Mouse (Mus musculus): ENCODE data around the gene Npas4.
A peak's percentile ranks its signal among the peaks of the same experiment; 100 is the strongest.
"Not testable (repeated sequence)": the region's sequence is repeated elsewhere in the genome, so short reads cannot be mapped to it uniquely, and the experiment has no call there.

Gene Npas4

GRCm38 (mm10) chr19:4990256-4990625 lies at the start of gene Npas4:
TSS of gene Npas4 (minus strand) at chr19:4990316.
- DNase-seq = no peak

- no peak for DNase-seq
Observed at GRCm38 (mm10) chr19:5039301-5040114, 49.4 kb upstream of the Npas4 start.

GRCm38 (mm10) chr19:5038709-5039156 lies 48.6 kb upstream of the Npas4 start, which contains the start of the genes B4gat1 and AC124502.3:
TSS of gene B4gat1 (plus strand) at chr19:5038826.
TSS of gene AC124502.3 (plus strand) at chr19:5038891.
- DNase-seq = peak; percentile 93

GRCm38 (mm10) chr19:5037678-5038571 lies 47.8 kb upstream of the Npas4 start:
- DNase-seq = peak; percentile 83

- DNase-seq = no peak
Observed at GRCm38 (mm10) chr19:5036577-5036976, 46.5 kb upstream of the Npas4 start.

GRCm38 (mm10) chr19:5032686-5033085 lies 42.6 kb upstream of the Npas4 start:
- no peak for DNase-seq

GRCm38 (mm10) chr19:5026111-5026510 lies 36.0 kb upstream of the Npas4 start:
- no peak for DNase-seq

GRCm38 (mm10) chr19:5023621-5024479 lies 33.7 kb upstream of the Npas4 start, which contains the start of gene Slc29a2:
TSS of gene Slc29a2 (plus strand) at chr19:5023860.
- DNase-seq = peak; percentile 96

- DNase-seq = no peak
Observed at GRCm38 (mm10) chr19:5021416-5021815, 31.3 kb upstream of the Npas4 start.

GRCm38 (mm10) chr19:5018191-5018590 lies 28.1 kb upstream of the Npas4 start:
- no peak for DNase-seq

GRCm38 (mm10) chr19:5017611-5018010 lies 27.5 kb upstream of the Npas4 start:
- no peak for DNase-seq

- peak; percentile 71 for DNase-seq
Observed at GRCm38 (mm10) chr19:5016782-5017181, 26.7 kb upstream of the Npas4 start.

- peak; percentile 67 for DNase-seq
Observed at GRCm38 (mm10) chr19:5016221-5016742, 26.2 kb upstream of the Npas4 start.

- DNase-seq = peak; percentile 40
Observed at GRCm38 (mm10) chr19:5014961-5015398, 24.9 kb upstream of the Npas4 start.

GRCm38 (mm10) chr19:5013138-5013537 lies 23.0 kb upstream of the Npas4 start:
- DNase-seq = no peak

- DNase-seq = no peak
Observed at GRCm38 (mm10) chr19:5004925-5005324, 14.8 kb upstream of the Npas4 start.

GRCm38 (mm10) chr19:5003644-5004043 lies 13.5 kb upstream of the Npas4 start:
- not testable (repeated sequence) for DNase-seq

GRCm38 (mm10) chr19:5001666-5002406 lies 11.7 kb upstream of the Npas4 start:
- peak; percentile 80 for DNase-seq

- no peak for DNase-seq
Observed at GRCm38 (mm10) chr19:4999445-5000140, 9.5 kb upstream of the Npas4 start.

GRCm38 (mm10) chr19:4994043-4994442 lies 3.9 kb upstream of the Npas4 start:
- DNase-seq = no peak

GRCm38 (mm10) chr19:4992904-4993303 lies 2.8 kb upstream of the Npas4 start:
- DNase-seq = peak; percentile 19

Data from kidney, postnatal 14 days (tissue).